Mouse (Mus musculus): ENCODE results near the gene Fbln1.

DNA sequence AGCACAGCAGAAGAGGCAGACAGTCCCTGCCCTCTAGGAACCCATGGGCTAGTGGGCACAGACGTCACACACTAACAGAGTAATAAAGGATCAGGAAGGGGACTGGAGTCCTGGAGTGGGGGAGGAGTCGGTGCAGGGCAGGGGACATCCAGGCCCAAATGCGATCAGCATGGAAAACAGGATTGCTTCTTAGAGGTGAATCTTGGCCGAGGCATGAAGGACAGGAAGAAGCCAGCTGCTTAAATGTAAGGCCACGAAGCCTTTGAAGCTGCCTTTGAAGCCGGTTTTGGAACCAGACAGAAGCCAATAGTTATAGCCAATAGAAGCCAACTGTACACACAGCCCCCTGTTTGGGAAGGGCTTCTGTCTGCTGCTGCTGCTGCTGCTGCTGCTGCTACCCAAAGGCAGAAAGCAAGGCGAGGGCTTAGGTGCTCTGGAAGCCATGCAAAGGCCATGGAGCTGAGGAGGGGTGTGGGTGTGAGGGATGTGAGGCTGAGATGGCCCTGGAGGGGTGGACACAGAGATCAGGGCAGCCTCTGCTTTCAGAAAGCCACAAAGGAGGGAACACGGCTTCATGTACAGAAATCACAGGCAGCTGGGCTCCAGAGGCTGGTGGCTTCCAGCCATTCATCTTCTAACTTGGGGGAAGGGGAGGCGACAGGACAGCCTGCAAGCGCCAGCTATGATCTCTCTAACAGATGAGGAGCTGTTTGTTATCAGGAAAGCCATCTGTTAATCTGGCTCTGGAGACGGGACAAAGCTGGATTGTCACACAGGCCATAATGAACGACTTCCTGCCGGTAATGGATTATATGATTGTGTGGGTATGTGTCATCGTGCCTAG lies 5.1 kb upstream of the Fbln1 start:
- TF ChIP-seq CTCF (IDR thresholded peaks at IDR 0.05; ENCODE audit: extremely low read depth, insufficient read depth, low read length) (no peak), POLR2A (IDR thresholded peaks at IDR 0.05; ENCODE audit: extremely low read depth, insufficient read depth, low read length) (no peak)

Data from cortical plate, adult 2 months (tissue).